Mouse (Mus musculus) pancreas, adult 10 weeks (tissue): ENCODE data around the gene Hist1h2bn. TPM values are rescaled to one million over a fixed set of nuclear protein-coding genes. Genes with fewer than 3 reads are reported as not detected.

Experiments used
- polyA plus RNA-seq: library from polyadenylated mRNA; stranded (reverse); fragments of 350-450 nt; fragmentation: Illumina TruSeq; extraction: RNeasy Lipid Tissue Mini Kit (QIAGEN cat#74804); gene quantifications from one replicate; pipeline ENCODE4 v1.2.3, GENCODE M21; 2015; ENCODE audit warnings: low read depth, low replicate concordance; ENCODE audit not compliant: insufficient read depth

Hist1h2bn gene
- polyA plus RNA-seq: not detected

GRCm38 (mm10) chr13:21753524-21754285, at the start of gene Hist1h2bn, which contains the start of gene Hist1h2ak:
TSS of gene Hist1h2bn (plus strand) at chr13:21754123.
TSS of gene Hist1h2ak (minus strand) at chr13:21753827.

GRCm38 (mm10) chr13:21715864-21716539, 37.9 kb upstream of the Hist1h2bn start, which contains the start of the genes Hist1h2bl and Hist1h2ai:
TSS of gene Hist1h2bl (minus strand) at chr13:21716143.
TSS of gene Hist1h2ai (plus strand) at chr13:21716422.

GRCm38 (mm10) chr13:21717397-21718357, 36.2 kb upstream of the Hist1h2bn start, which contains the start of gene Hist1h3h:
TSS of gene Hist1h3h (plus strand) at chr13:21717659.

GRCm38 (mm10) chr13:21721757-21722372, 32.1 kb upstream of the Hist1h2bn start, which contains the start of gene Hist1h2bm:
TSS of gene Hist1h2bm (plus strand) at chr13:21722044.

GRCm38 (mm10) chr13:21734906-21735767, 18.8 kb upstream of the Hist1h2bn start, which contains the start of gene Hist1h4j:
TSS of gene Hist1h4j (plus strand) at chr13:21735064.

GRCm38 (mm10) chr13:21750159-21751017, 3.5 kb upstream of the Hist1h2bn start, which contains the start of gene Hist1h4k:
TSS of gene Hist1h4k (minus strand) at chr13:21750505.

DNA sequence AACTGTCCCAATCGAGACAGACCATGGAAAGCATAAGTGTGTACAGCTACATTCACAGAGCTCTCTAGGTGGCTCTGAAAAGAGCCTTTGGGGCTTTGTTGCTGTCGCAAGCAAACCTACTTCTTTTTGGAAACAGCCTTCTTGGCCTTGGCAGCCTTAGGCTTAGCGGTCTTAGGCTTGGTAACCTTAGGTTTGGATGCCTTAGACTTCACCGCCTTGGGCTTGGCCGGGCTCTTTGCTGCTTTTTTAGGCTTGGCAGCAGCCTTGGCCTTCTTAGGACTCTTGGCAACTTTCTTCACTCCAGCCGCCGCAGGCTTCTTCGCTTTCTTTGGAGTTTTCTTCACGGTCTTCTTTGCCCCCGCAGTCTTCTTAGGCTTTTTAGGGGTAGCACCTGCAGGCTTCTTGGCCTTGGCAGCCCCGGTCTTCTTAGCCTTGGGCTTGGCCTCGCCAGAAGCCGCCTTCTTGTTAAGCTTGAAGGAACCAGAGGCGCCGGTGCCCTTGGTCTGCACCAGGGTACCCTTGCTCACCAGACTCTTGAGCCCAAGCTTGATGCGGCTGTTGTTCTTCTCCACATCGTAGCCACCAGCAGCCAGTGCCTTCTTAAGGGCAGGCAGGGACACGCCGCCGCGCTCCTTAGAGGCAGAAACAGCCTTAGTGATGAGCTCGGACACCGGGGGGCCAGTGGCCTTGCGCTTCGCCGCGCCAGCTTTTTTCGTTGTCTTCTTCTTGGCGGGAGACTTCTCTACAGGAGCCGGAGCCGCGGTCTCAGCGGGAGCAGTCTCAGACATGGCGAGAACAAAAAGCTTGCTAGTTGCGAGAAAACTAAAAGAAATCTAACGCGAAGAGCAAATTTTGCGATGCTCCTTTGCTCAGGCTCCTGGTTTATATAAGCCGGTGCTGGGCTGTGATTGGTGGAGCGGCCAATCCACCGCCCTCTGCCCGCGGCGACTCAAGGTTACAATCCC, 26.1 kb downstream of the Hist1h2bn start, which contains the start of gene Hist1h1b:
Hist1h1b (minus strand) TSS at position 859 of the 965 bp plus-strand sequence.

DNA sequence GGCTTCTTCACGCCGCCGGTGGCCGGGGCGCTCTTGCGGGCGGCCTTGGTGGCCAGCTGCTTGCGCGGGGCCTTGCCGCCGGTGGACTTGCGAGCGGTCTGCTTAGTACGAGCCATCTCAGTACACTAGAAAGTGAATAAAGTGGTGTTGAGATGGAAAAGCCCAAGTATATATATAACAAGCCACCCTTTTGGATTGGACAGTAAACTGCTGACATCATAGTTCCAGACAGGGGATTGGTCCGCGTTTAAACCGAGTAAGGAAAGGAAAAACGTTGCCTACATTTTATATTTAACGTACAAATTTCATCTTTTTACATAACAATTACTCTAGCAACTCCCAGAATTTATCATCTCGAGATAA, 29.3 kb downstream of the Hist1h2bn start, which contains the start of gene Hist1h3i:
Hist1h3i (minus strand) TSS at position 116 of the 363 bp plus-strand sequence.

GRCm38 (mm10) chr13:21786899-21787629, 33.1 kb downstream of the Hist1h2bn start, which contains the start of the genes Hist1h2an and Hist1h2bp:
TSS of gene Hist1h2an (minus strand) at chr13:21787218.
TSS of gene Hist1h2bp (plus strand) at chr13:21787461.

Other genes starting within 250 kb of the Hist1h2bn start
- 2.1 TPM for gene Zkscan8, start 223.0 kb upstream of the Hist1h2bn start, polyA plus RNA-seq
- not detected for gene Olfr1366, start 211.3 kb upstream of the Hist1h2bn start, polyA plus RNA-seq
- gene Olfr1535, start 194.2 kb upstream of the Hist1h2bn start, polyA plus RNA-seq: not detected
- gene Olfr1364, start 172.4 kb upstream of the Hist1h2bn start, polyA plus RNA-seq: not detected
- not detected for gene Olfr1362, start 140.1 kb upstream of the Hist1h2bn start, polyA plus RNA-seq
- gene Olfr11, start 111.6 kb upstream of the Hist1h2bn start, polyA plus RNA-seq: not detected
- not detected for gene Olfr1361, start 90.7 kb upstream of the Hist1h2bn start, polyA plus RNA-seq
- not detected for gene Olfr1360, start 76.7 kb upstream of the Hist1h2bn start, polyA plus RNA-seq
- not detected for gene Olfr1359, start 56.0 kb upstream of the Hist1h2bn start, polyA plus RNA-seq
- gene Hist1h2bl, start 38.0 kb upstream of the Hist1h2bn start, polyA plus RNA-seq: not detected
- not detected for gene Hist1h2ai, start 37.7 kb upstream of the Hist1h2bn start, polyA plus RNA-seq
- gene Hist1h3h, start 36.5 kb upstream of the Hist1h2bn start, polyA plus RNA-seq: not detected
- not detected for gene Hist1h2bm, start 32.1 kb upstream of the Hist1h2bn start, polyA plus RNA-seq
- gene Hist1h4j, start 19.1 kb upstream of the Hist1h2bn start, polyA plus RNA-seq: not detected
- gene Hist1h4k, start 3.6 kb upstream of the Hist1h2bn start, polyA plus RNA-seq: not detected
- not detected for gene Hist1h2ak, start 296 bp upstream of the Hist1h2bn start, polyA plus RNA-seq
- gene Hist1h1b, start 26.5 kb downstream of the Hist1h2bn start, polyA plus RNA-seq: not detected
- not detected for gene Hist1h3i, start 29.2 kb downstream of the Hist1h2bn start, polyA plus RNA-seq
- gene Hist1h2an, start 33.1 kb downstream of the Hist1h2bn start, polyA plus RNA-seq: not detected
- not detected for gene Hist1h2bp, start 33.3 kb downstream of the Hist1h2bn start, polyA plus RNA-seq
- not detected for gene Hist1h2bq, start 56.1 kb downstream of the Hist1h2bn start, polyA plus RNA-seq
- gene Hist1h2ao, start 56.3 kb downstream of the Hist1h2bn start, polyA plus RNA-seq: not detected
- gene Hist1h4m, start 57.6 kb downstream of the Hist1h2bn start, polyA plus RNA-seq: not detected
- gene Hist1h4n, start 78.1 kb downstream of the Hist1h2bn start, polyA plus RNA-seq: not detected
- gene Hist1h2ap, start 79.4 kb downstream of the Hist1h2bn start, polyA plus RNA-seq: not detected
- gene Hist1h2br, start 79.6 kb downstream of the Hist1h2bn start, polyA plus RNA-seq: 0.76 TPM
- 1.2 TPM for gene Zfp184, start 191.0 kb downstream of the Hist1h2bn start, polyA plus RNA-seq
- not detected for gene Pom121l2, start 227.1 kb downstream of the Hist1h2bn start, polyA plus RNA-seq